Mouse (Mus musculus): ENCODE results near the gene Minos1.

The Minos1 gene

GRCm38 (mm10) chr4:139130701-139131549, at the start of gene Minos1:
Gene Minos1 (minus strand): TSS chr4:139131113.
- peak; percentile 99 for DNase-seq (ENCODE audit: low read depth)

- peak; percentile 92 for DNase-seq (ENCODE audit: low read depth)
Measured at GRCm38 (mm10) chr4:139179731-139180625, 49.1 kb upstream of the Minos1 start.

GRCm38 (mm10) chr4:139179218-139179617, 48.3 kb upstream of the Minos1 start:
- DNase-seq (ENCODE audit: low read depth) = no peak

GRCm38 (mm10) chr4:139178377-139178776, 47.5 kb upstream of the Minos1 start:
- no peak for DNase-seq (ENCODE audit: low read depth)

- DNase-seq (ENCODE audit: low read depth) = no peak
Measured at GRCm38 (mm10) chr4:139177921-139178320, 47.0 kb upstream of the Minos1 start.

- DNase-seq (ENCODE audit: low read depth) = no peak
Measured at GRCm38 (mm10) chr4:139176023-139176422, 45.1 kb upstream of the Minos1 start.

- no peak for DNase-seq (ENCODE audit: low read depth)
Measured at GRCm38 (mm10) chr4:139175061-139175971, 44.4 kb upstream of the Minos1 start.

- DNase-seq (ENCODE audit: low read depth) = no peak
Measured at GRCm38 (mm10) chr4:139169748-139170279, 38.9 kb upstream of the Minos1 start.

GRCm38 (mm10) chr4:139168985-139169747, 38.3 kb upstream of the Minos1 start:
- DNase-seq (ENCODE audit: low read depth) = peak; percentile 90

GRCm38 (mm10) chr4:139167107-139167506, 36.2 kb upstream of the Minos1 start:
- DNase-seq (ENCODE audit: low read depth) = no peak

- no peak for DNase-seq (ENCODE audit: low read depth)
Measured at GRCm38 (mm10) chr4:139166244-139166643, 35.3 kb upstream of the Minos1 start.

- no peak for DNase-seq (ENCODE audit: low read depth)
Measured at GRCm38 (mm10) chr4:139165259-139165658, 34.3 kb upstream of the Minos1 start.

- no peak for DNase-seq (ENCODE audit: low read depth)
Measured at GRCm38 (mm10) chr4:139164082-139164481, 33.2 kb upstream of the Minos1 start.

- no peak for DNase-seq (ENCODE audit: low read depth)
Measured at GRCm38 (mm10) chr4:139161076-139161475, 30.2 kb upstream of the Minos1 start.

GRCm38 (mm10) chr4:139158350-139158749, 27.4 kb upstream of the Minos1 start:
- DNase-seq (ENCODE audit: low read depth) = no peak

GRCm38 (mm10) chr4:139156538-139156937, 25.6 kb upstream of the Minos1 start:
- DNase-seq (ENCODE audit: low read depth) = no peak

GRCm38 (mm10) chr4:139154576-139155307, 23.8 kb upstream of the Minos1 start:
- no peak for DNase-seq (ENCODE audit: low read depth)

GRCm38 (mm10) chr4:139151370-139151769, 20.5 kb upstream of the Minos1 start:
- DNase-seq (ENCODE audit: low read depth) = no peak

- no peak for DNase-seq (ENCODE audit: low read depth)
Measured at GRCm38 (mm10) chr4:139146760-139147159, 15.8 kb upstream of the Minos1 start.

GRCm38 (mm10) chr4:139145156-139145555, 14.2 kb upstream of the Minos1 start:
- DNase-seq (ENCODE audit: low read depth) = peak; percentile 26

Measured in 416B (cell line).